Mouse (Mus musculus) leukemia stem cell, adult 10-12 weeks (primary cell): ENCODE data around the gene Cfap77. TPM values are rescaled to one million over a fixed set of nuclear protein-coding genes. Genes with fewer than 3 reads are reported as not detected.

Experiments used
- polyA plus RNA-seq: library from polyadenylated mRNA; stranded (reverse); fragments of >175 nt; gene quantifications from 2 replicates; pipeline ENCODE4 v1.2.3, GENCODE M21; 2012; ENCODE audit warnings: low replicate concordance

The Cfap77 gene
- polyA plus RNA-seq = 0.13 and 0.43 TPM in 2 replicates

DNA sequence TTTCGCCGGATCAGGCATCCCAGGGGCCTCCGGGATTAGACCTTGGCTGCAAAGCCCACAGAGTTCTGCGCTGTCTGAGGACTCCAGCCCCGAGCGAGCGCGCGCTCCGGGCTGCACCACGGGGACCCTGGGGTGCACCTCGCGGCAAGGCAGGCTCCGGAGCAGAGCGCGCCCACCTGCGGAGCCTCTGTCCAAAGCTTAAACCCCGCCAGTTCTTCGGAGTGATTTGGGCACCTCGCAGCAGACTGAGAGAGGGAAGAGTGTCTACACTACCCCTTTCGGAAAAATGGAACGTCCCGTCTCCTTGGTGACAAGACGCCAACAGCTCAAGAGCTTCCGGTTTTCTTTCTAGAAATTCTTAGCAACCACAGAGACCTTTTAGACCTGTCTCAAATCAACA lies at the start of gene Cfap77:
Gene Cfap77, minus strand, starts transcription at position 76 of the 400 bp plus-strand sequence.

DNA sequence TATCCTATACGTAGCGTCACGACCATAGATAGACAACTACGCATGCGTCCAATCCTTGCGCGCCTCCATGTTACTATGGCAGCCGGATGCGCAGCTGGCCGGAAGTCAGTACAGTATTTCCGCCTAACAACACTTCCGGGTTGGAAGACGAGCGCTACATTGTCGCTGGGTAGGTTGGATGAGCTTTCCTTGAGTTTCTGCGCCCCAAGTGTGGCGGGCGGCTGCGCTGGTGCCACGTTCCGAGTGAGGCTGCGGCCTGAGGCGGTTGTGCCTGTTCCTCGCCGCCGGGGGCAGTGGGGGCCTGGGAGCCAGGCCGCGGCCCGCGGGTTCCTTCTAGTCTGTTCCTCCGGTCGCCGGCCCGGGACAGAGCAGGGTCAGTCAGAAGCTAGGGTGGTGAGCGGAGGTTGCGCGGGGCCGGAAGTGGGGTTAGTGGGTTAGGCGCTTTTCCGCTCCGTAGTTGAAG lies 5.3 kb upstream of the Cfap77 start, which contains the start of gene Ttf1:
Gene Ttf1, plus strand, starts transcription at position 128 of the 463 bp plus-strand sequence.

DNA sequence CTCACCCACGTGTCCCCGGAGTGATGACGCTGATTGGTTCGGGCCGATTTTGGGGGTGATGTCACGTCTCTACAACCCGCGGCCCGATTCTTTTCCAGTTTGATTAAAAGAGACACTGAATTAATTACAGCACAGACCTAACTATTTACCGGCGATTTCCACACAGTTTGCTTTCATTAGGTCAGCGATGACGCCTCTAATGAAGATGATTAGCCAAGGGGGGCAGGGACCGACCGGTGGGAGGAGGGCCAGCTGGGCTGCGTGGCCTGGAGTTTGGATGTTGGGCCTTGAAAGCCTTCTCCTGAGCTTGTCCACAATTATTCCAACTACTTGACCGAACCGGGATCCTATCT lies 138.4 kb downstream of the Cfap77 start, which contains the start of gene Barhl1:
Gene Barhl1, minus strand, starts transcription at position 156 of the 353 bp plus-strand sequence.

Other genes starting within 250 kb of the Cfap77 start
- gene Gtf3c4, start 214.7 kb downstream of the Cfap77 start, polyA plus RNA-seq = 18.0 and 22.4 TPM in 2 replicates
- 1.2 and 8.3 TPM in 2 replicates for gene Ddx31, start 214.7 kb downstream of the Cfap77 start, polyA plus RNA-seq
- gene Barhl1, start 138.4 kb downstream of the Cfap77 start, polyA plus RNA-seq = not detected in 2 replicates
- 1.9 and 4.4 TPM in 2 replicates for gene Ttf1, start 5.2 kb upstream of the Cfap77 start, polyA plus RNA-seq
- gene Setx, start 69.1 kb upstream of the Cfap77 start, polyA plus RNA-seq = 3.0 and 6.5 TPM in 2 replicates
- gene Ntng2, start 197.9 kb upstream of the Cfap77 start, polyA plus RNA-seq = 15.1 and 15.4 TPM in 2 replicates